Mouse (Mus musculus) subcutaneous adipose tissue, adult 2 months (tissue): ENCODE results near the gene Cdh10. TPM values are rescaled to one million over a fixed set of nuclear protein-coding genes. Genes with fewer than 3 reads are reported as not detected.

Source experiments
- polyA plus RNA-seq: library from polyadenylated mRNA; depleted of rRNA; stranded (reverse); fragments of >200 nt; gene quantifications from 2 replicates; pipeline ENCODE4 v1.2.3, GENCODE M21; 2012; ENCODE audit warnings: low replicate concordance; rRNA removed

Cdh10 gene
- polyA plus RNA-seq: 3.4 TPM in 1 of 2 replicates, not detected in the other

DNA sequence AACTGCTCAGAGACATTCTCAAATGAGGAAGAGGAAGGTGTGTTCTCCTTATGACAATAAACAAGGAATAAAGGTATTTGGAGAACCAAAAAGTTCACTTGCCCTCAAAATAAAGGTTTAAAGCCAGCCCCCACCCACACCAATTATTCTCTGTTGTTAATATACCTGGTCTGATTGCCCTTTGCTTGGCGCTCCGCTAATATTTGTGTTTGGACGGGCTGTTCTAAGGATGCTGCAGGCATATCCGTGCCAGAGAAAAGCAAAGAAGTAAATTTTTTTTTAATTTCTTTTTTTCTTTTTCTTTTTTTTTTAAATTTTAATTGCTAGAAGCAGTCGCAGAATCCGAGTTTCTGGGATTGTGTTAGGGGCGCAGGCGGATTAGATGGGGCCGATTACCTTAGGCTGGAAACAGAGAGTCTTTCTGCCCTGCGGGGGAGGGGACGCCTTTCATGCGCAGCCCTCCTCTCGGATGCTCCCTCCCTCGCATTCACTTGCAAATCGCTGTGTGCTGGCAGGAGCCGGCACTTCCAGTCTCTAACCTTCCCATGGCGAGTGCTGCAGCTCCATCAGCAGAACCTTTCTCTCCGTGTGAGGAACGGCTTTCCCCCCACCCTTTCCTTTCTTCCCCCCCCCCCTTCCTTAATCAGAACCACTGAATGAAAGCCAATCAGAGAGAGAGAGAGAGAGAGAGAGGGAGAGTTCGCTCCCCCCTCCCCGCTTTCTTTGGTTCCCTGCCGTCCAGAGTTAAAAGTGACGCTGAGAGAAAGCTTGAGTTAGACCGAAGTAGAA, at the start of gene Cdh10:
TSS of gene Cdh10 (plus strand) at position 763 of the 789 bp plus-strand sequence.

